9 mouse cellular contexts compared by ENCODE assay signal in the genomic region with DNA sequence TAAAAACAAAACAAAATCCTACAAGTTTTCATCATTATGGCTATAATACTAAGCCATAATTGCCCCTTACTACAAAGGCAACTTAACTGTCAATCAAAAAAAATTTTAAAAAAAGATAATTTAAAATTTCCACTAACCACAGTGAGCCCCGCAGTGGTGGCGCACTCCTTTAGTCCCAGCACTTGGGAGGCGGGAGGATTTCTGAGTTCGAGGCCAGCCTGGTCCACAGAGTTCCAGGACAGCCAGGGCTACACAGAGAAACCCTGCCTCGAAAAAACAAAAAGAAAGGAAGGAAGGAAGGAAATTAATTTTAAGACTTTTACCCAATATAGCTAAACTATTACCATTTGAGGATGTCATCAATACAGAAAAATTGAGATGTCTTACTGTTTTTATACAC. TPM values are rescaled to one million over a fixed set of nuclear protein-coding genes. Genes with fewer than 3 reads are reported as not detected.
DNase-seq lines count a peak whose midpoint lies in the region; ATAC-seq and TF ChIP-seq lines count a peak whose summit lies in the region.
"Had no signal": no experiment of that assay in that cellular context is flagged by ENCODE, and none has a peak within 500 bp of the region (broad histone marks: within the 10 kb centered on the region; RNA-seq: fewer than 3 reads in every experiment).

No protein-coding gene starts in this region.

- intact Hi-C loops in left cerebral cortex, adult 2 months (cut with DNase I) = loop anchor here (5.0 kb wide), 1 partner anchor 211 kb away; a partner anchor contains a TSS
- intact Hi-C loops in left cerebral cortex, postnatal 10 days (cut with DNase I) = no loop called here

- H3K27me3 ChIP-seq in embryonic facial prominence, embryonic 11.5 days (ENCODE audit: control insufficient read depth, insufficient read depth, low read length) = no peaks in the 10 kb centered on the region
- H3K27me3 ChIP-seq in intestine, embryonic 15.5 days (replicated peaks) = no peaks in the 10 kb centered on the region
- H3K27me3 ChIP-seq in myocyte (ENCODE audit: control insufficient read depth, insufficient read depth, insufficient read length) = no peaks in the 10 kb centered on the region

- peak overlapping the region; percentile 43 for H3K4me2 ChIP-seq in embryonic facial prominence, embryonic 11.5 days (ENCODE audit: low read depth, low read length)
- peak overlapping the region; percentile 63 for H3K4me2 ChIP-seq in intestine, embryonic 15.5 days (replicated peaks)
- peak overlapping the region; percentile 68 for H3K4me2 ChIP-seq in myocyte (ENCODE audit: low read depth)

- H3K4me1 ChIP-seq in embryonic facial prominence, embryonic 11.5 days (ENCODE audit: control insufficient read depth, insufficient read depth, low read length) = no peaks in the 10 kb centered on the region; the same call in 1 of the 2 replicates
- H3K4me1 ChIP-seq in intestine, embryonic 15.5 days (replicated peaks) = 0 out of 2 replicates have a peak, but pooled peaks cover 2% of the 10 kb centered on the region

- H3K9me3 ChIP-seq in embryonic facial prominence, embryonic 11.5 days (replicated peaks; ENCODE audit: control insufficient read depth, low read length) = no peaks in the 10 kb centered on the region
- no peaks in the 10 kb centered on the region for H3K9me3 ChIP-seq in intestine, embryonic 15.5 days

- H3ac ChIP-seq in myocyte (ENCODE audit: control insufficient read depth, insufficient read length) = peak overlapping the region; percentile 57

- H3K9ac ChIP-seq in embryonic facial prominence, embryonic 11.5 days (replicated peaks; ENCODE audit: low read length) = peak overlapping the region; percentile 91
- H3K9ac ChIP-seq in intestine, embryonic 15.5 days = peak overlapping the region; percentile 91; the same call in 1 of the 2 replicates

- 24% methylated on average over 5 of the region's 5 CpGs for WGBS in embryonic facial prominence, embryonic 11.5 days
- 19% methylated on average over 5 of the region's 5 CpGs for WGBS in intestine, embryonic 15.5 days

- H3K36me3 ChIP-seq in embryonic facial prominence, embryonic 11.5 days (replicated peaks; ENCODE audit: control insufficient read depth, insufficient read depth, low read depth, low read length) = peaks cover 6% of the 10 kb centered on the region
- H3K36me3 ChIP-seq in intestine, embryonic 15.5 days = no peaks in the 10 kb centered on the region
- peaks cover 40% of the 10 kb centered on the region for H3K36me3 ChIP-seq in myocyte (ENCODE audit: control insufficient read depth, insufficient read depth)

- no peak for ATAC-seq in embryonic facial prominence, embryonic 11.5 days (replicated peaks; ENCODE audit: insufficient number of reproducible peaks, low FRiP score, low TSS enrichment, low read depth)
- no peak for ATAC-seq in intestine, embryonic 15.5 days

- H3K79me2 ChIP-seq in myocyte (ENCODE audit: control insufficient read depth, insufficient read depth) = peaks cover 59% of the 10 kb centered on the region

- H3K27ac ChIP-seq in left cerebral cortex, adult 2 months = no peak overlapping the region
- H3K27ac ChIP-seq in embryonic facial prominence, embryonic 11.5 days (replicated peaks; ENCODE audit: low read depth, low read length) = no peak overlapping the region
- no peak overlapping the region for H3K27ac ChIP-seq in intestine, embryonic 15.5 days

- H3K4me3 ChIP-seq in left cerebral cortex, adult 2 months = peak overlapping the region; percentile 93
- peak overlapping the region; percentile 76 for H3K4me3 ChIP-seq in embryonic facial prominence, embryonic 11.5 days (ENCODE audit: low read depth, low read length)
- peak overlapping the region; percentile 98 for H3K4me3 ChIP-seq in intestine, embryonic 15.5 days (replicated peaks)
- peak overlapping the region; percentile 91 for H3K4me3 ChIP-seq in myocyte

- TF ChIP-seq POLR2A in myocyte (IDR thresholded peaks at IDR 0.05; ENCODE audit: insufficient read length, low read depth) = no peak

- DNase-seq in left cerebral cortex, adult 2 months (ENCODE audit: extremely low spot score in 1 of 2, low spot score in 2 of 2) = no peak
- DNase-seq in left cerebral cortex, adult 8-10 months (ENCODE audit: low spot score in 2 of 2) = no peak
- DNase-seq in embryonic facial prominence, embryonic 11.5 days (ENCODE audit: low spot score) = no peak
- DNase-seq in left cerebral cortex, postnatal 10 days (ENCODE audit: extremely low spot score in 1 of 2, low spot score in 2 of 2) = no peak
- no peak for DNase-seq in urinary bladder, postnatal 14 days (ENCODE audit: low spot score)
- DNase-seq in lung, postnatal 14 days = no peak
- DNase-seq: kidney, postnatal 10 days had no signal

- TF ChIP-seq CTCF in left cerebral cortex, adult 2 months (IDR thresholded peaks at IDR 0.05) = no peak

TF ChIP-seq in myocyte, 11 proteins besides CTCF, POLR2A, EP300 and RAD21:
- no peak for TF ChIP-seq SRF (IDR thresholded peaks at IDR 0.05; ENCODE audit: control insufficient read depth, insufficient read length, low read depth)
- no peak for TF ChIP-seq TCF12 (IDR thresholded peaks at IDR 0.05; ENCODE audit: insufficient read depth, poor library complexity, severe bottlenecking)
- no peak for TF ChIP-seq E2F4 (IDR thresholded peaks at IDR 0.05; ENCODE audit: insufficient read depth)
- TF ChIP-seq CEBPB (IDR thresholded peaks at IDR 0.05; ENCODE audit: insufficient read depth, poor library complexity, severe bottlenecking) = no peak
- no peak for TF ChIP-seq MYOD1 (IDR thresholded peaks at IDR 0.05; ENCODE audit: control insufficient read depth in 1 of 3, insufficient read length in 2 of 3, low read depth in 2 of 3)
- no peak for TF ChIP-seq REST (IDR thresholded peaks at IDR 0.05; ENCODE audit: insufficient read depth, insufficient read length)
- TF ChIP-seq MAX (IDR thresholded peaks at IDR 0.05; ENCODE audit: low read depth) = no peak
- no peak for TF ChIP-seq POLR2AphosphoS2 (IDR thresholded peaks at IDR 0.05; ENCODE audit: insufficient read length, low read depth)
- no peak for TF ChIP-seq MYOG (IDR thresholded peaks at IDR 0.05; ENCODE audit: control insufficient read depth in 1 of 3, insufficient read depth in 1 of 3, insufficient read length in 2 of 3, low read depth in 2 of 3)
- no peak for TF ChIP-seq USF1 (IDR thresholded peaks at IDR 0.05; ENCODE audit: low read depth)
- TF ChIP-seq TCF3 (IDR thresholded peaks at IDR 0.05; ENCODE audit: insufficient read length, low read depth) = no peak

RNA-seq across cellular contexts. Expression of a gene that starts 1.4 kb away (rescaled TPM):
- 10 to 100 TPM; 20.6 to 31.7 TPM for total RNA-seq in left cerebral cortex, adult 2 months (2021)
- 10 to 100 TPM; 21.1 to 29.7 (median 25.1) TPM for total RNA-seq in left cerebral cortex, adult 8-10 months (2022)
- polyA plus RNA-seq in embryonic facial prominence, embryonic 11.5 days (2014; fragmentation: Nextera tagmentation; extraction: Ambion mirVana) = 673 and 680 TPM in 2 replicates
- polyA plus RNA-seq in intestine, embryonic 15.5 days (2015; fragmentation: Nextera tagmentation; extraction: Ambion mirVana) = 357 and 384 TPM in 2 replicates
- 32.8 TPM for polyA plus RNA-seq in myocyte (2012; fragmentation: generic; extraction: Trizol)
- 10 to 100 TPM; 35.5 to 45.2 TPM for total RNA-seq in left cerebral cortex, postnatal 10 days (2021)

RNA-seq across cellular contexts. Expression of a gene that starts 27.5 kb away (rescaled TPM):
- total RNA-seq in left cerebral cortex, adult 2 months (2021) = 1 to 10 TPM; 2.7 to 3.3 TPM
- 1 to 10 TPM; 2.5 to 4.4 (median 4.0) TPM for total RNA-seq in left cerebral cortex, adult 8-10 months (2022)
- polyA plus RNA-seq in embryonic facial prominence, embryonic 11.5 days (2014; fragmentation: Nextera tagmentation; extraction: Ambion mirVana) = 1.8 and 3.4 TPM in 2 replicates
- polyA plus RNA-seq in intestine, embryonic 15.5 days (2015; fragmentation: Nextera tagmentation; extraction: Ambion mirVana) = 2.6 and 3.0 TPM in 2 replicates
- 2.5 TPM for polyA plus RNA-seq in myocyte (2012; fragmentation: generic; extraction: Trizol)
- 1 to 10 TPM; 4.3 to 4.6 TPM for total RNA-seq in left cerebral cortex, postnatal 10 days (2021)
